Mouse (Mus musculus) adipocyte (in vitro differentiated cells): ENCODE results near the gene Pank4.

Experiments used
- DNase-seq: peaks from one replicate; pipeline ENCODE4 v3.0.0-alpha.2; 2016; ENCODE audit warnings: low spot score

Pank4 gene

DNA sequence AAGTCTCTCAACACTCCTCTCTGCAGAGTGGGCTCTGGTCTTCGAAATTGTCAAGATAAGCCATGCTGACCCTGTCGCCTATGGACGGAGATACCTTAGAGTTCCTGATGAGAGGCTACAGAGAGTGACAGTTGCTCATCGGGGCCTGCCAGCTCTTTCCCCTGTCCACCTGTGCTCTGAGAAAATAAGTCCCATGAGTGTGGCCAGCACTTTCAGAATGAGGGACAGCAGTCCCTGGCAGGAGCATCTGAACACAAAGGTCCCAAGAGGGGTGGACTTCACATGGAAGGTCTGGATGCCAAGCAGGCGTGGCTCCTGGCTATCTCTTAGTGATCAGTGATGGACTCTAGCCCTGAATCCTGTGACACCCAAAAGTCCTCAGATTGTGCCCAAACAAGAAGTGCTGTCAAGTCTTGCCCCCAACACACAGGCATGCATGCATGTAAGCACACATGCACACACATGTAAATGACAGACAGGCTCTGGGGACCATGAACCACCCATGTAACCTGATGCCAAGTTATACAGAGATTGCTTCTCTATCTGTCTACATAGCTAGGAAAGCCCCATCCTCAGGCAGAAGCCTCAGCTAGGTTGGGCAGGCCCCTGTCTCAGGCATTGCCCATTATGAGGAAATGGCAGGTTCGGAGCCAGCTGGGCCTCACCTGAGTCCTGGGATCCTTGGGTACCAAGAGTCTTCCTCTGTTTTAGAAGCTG, 20.4 kb upstream of the Pank4 start:
- no peak for DNase-seq

DNA sequence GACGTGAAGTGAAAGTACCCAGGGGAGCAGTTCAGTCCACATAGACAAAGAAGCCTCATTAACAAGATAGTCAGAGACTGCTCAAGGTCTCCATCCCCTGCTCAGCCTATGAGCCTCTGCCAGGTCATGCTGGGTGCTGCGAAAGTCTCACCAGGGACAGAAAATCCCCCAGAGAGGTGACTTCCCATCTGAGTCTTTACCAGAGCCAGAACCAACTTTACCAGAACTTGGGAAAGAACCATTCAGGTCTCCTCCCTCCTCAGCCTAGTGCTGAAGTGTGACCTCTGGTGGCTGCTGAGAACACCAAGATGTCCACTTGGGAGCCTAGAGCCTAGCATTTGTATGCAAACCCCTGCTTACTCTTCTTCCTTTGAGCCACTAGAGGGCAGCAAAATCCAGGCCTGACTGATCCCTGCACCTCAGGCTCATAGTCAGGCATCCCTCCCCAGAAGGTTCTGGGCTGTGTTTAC, 19.8 kb upstream of the Pank4 start:
- DNase-seq, result peak; percentile 92

DNA sequence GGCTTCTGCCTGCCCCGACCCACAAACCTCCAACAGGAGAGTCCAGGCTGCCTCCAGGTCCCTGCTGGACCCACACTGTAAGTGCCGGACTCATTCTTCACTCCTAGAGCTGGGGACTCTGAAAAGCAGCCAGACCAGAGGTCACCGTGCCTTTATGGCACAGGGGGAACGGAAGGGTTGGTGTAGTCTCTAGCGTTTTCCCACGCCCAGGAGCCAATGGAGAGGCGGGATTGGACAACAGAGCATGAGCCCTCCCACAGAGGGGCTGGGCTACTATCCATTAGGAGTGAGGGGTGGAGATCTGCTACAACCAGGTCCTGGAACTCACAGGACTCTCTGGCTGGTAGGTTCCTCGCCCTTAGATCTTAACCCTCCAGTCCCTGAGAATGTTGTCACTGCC, 17.6 kb upstream of the Pank4 start:
- DNase-seq, result peak; percentile 75

DNA sequence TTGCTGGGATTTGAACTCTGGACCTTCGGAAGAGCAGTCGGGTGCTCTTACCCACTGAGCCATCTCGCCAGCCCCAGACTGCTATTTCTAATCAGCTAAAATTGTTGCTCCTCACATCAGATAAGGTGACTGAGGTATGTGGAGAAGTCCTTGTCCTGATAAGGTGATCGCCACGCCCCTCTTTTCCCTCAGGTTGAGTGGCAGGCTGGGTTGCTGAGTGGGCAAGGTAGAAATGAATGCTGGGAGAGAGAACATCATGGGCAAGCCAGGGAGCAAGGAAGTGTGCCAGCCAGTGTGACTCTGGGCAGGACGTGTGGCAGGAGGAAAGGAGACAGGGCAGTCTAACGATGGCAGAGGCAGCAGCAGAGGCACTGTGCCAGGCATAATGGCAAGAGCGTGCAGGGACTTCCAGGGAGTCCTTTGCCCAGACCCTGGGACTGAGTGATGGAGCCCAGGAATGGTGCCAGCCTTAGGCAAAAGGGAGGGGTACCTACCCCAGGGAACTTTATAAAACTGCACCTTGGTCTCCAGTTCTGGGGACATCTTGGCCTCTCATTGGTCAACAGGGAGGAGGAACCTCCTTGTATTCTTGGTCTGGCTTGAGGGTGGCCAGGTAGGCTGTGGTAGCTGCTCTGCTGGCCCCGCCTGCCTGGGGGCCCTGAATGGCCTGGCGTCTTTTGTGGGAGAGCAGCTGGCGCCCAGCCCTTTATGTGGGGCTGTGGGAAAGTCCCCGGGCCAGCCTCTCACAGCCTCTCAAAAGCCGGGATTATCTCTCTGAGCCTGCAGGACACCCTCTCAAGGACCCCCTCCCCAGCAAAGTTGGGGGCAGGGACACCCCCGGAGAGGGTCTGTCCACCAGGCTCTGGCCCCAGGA, 15.6 kb upstream of the Pank4 start:
- no peak for DNase-seq

DNA sequence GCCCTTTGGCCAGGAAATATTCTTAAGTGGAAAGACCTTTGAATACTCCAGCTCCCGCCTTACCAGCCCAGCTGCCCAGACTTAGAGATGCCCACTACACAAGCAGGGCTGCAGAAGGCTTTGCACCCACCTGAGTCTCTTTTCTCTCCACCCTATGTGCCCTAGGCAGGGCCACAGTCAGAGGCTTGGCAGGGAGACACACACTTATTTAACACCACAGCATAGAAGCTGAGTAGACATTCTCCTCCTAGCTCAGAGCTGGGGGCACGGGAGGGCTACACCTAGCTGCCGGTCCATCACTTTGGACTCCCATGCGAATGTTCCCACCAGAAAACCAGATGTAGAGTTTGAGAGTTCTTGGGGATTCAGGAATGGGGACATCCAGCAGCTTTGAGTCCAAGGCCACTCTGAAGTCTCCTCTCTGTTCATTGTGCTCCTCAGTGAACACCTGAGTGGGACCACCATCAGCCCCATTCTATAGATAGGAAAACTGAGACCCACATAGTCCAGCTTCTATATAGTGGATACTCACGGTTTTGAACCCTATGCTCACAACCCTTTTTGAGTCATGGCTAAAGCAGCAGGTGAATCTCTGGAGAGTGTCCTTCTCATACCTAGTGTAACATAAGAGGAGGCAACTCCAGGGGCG, 14.9 kb upstream of the Pank4 start:
- DNase-seq, result no peak

DNA sequence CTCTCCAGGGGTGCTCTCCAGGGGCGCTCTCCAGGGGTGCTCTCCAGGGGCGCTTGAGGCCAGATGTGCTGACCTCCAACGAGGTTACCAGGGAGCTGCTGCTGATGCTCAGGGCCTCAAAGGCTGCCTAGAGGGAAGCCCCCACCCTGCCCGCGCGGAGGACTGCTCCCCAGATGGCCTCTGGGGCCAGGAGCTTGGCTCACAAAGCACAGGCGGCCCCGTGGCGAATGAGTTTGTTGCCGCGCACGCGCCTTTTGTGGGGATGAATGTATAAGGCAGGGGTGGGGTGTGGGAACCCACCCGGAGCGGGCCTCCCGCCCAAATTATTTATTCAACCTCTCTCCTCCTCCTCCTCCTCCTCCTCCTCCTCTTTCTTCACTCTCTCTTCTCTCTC, 14.3 kb upstream of the Pank4 start:
- DNase-seq, result no peak

DNA sequence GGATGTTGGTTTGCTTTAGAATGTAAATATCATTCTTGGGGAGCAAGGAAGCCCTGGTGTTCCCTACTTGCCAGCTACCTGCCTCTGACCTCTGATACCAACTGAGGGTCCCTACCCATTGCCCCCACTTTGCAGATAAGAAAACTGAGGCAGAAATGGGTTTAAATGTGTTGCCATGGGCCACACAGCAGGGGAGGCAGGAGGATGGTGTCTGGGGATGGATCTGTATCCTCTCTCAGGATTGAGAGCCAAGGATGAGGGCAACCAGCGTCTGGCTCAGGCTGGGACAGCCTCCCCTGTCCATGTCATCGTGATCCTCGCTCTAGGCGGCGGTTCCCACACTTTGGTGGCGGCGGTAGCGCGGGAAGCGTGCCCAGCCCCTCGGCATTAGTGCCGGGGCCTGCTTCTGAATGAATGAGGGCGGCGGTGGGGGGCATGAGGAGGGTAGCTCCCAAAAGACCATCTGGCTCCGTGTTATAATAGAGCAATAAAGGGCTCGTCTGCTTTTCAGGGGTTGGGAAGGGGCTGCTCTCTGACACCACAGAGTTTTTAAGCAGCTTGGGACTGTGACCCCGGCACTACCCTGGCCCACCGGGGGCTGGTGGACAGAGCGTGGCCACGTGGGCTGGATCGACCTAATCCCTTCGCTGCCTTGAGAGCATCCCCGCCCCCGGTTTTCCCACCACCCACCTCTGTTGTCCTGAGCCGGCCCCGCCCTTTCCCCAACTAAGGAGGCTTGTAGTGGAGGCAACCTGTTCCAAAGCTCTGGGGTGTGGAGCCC, 11.3 kb upstream of the Pank4 start:
- no peak for DNase-seq

DNA sequence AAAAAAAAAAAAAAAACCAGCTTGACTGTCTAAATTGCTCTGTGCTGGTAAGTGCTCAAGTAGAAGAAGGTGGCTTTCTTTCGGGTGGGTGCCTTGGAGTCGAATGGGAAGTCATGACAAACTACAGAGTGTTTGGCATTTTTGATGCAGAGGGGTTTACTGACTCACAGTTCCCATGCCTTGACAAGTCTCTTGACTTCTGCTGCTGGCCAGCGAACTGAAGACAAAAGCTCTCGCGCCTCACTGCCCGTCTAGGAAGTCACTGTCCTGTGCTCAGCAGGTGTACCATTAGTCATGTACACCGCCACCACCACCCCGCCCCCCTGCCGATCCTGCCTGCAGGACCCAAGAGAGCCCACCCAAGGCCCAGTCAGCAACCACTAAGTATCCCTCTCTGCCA, 7.3 kb upstream of the Pank4 start:
- DNase-seq, result no peak

DNA sequence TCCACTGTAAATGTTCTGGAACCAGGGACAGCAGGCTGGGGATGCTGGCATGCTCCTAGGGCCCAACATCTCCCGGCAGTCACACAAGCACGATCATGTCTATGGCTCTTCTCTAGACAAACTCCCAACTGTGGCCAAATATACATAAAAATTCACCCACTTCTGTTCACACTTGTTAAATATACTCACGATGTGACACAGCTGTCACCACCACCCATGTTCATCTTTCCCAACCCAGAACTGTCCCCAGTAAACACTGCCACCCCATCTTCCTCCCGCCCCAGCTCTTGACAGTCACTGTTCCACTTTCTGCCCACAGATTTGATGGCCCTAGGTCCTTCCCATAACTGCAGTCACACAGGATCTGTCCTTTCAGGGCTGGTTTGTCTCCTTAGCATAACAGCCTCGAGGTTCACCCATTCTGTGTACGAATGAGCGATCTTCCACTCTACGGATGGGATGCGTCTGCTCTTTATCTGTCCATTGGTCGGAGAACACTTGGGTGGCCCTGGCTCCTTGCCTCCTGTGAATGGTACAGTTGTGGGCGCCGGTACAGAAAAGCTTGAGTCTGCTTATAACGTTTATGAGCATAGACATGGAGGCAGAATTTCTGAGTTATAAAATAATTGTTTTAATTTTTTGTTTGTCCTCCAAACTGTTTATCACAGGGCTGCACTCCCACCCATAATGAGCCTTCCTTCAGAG, 6.5 kb upstream of the Pank4 start:
- DNase-seq, result no peak

DNA sequence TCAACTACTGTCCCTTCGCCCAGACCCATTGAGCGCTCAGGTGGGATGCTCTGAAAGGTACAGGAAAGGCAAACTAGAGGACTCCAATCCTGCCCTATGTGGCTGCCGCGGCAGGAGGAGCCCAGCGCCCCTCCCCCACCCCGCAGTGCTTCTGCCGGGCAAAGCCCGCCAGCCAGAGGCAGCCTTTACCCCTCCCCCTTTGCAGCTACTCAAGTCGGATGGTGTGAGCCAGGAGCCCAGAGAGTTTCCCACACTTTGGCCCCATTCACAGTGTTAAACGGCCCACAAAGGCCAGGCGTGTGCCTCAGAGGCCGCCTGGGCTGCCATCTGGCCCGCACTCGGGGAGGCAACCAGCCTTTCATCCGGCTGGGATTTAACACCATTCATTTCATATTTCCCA, 5.8 kb upstream of the Pank4 start:
- peak; percentile 61 for DNase-seq

DNA sequence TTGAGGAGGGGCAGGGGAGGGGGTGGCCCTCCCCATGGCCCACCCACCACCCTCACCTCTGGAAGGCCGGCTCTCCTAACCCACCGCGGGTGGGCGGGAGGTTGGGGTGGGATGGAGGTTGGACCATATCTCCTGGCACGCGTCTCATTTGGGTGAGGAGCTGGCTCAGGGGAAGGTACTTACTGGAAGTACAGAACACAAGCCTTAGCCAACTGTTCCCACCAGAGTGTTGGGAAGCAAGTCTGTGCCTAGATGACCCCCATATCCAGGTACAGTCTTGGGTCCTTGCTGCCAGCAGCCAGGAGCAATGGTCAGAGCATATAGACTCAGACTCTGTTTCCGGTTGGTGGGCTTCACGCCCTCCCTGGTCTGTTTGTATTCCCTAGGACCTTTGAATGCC, 5.3 kb upstream of the Pank4 start:
- DNase-seq, result no peak

DNA sequence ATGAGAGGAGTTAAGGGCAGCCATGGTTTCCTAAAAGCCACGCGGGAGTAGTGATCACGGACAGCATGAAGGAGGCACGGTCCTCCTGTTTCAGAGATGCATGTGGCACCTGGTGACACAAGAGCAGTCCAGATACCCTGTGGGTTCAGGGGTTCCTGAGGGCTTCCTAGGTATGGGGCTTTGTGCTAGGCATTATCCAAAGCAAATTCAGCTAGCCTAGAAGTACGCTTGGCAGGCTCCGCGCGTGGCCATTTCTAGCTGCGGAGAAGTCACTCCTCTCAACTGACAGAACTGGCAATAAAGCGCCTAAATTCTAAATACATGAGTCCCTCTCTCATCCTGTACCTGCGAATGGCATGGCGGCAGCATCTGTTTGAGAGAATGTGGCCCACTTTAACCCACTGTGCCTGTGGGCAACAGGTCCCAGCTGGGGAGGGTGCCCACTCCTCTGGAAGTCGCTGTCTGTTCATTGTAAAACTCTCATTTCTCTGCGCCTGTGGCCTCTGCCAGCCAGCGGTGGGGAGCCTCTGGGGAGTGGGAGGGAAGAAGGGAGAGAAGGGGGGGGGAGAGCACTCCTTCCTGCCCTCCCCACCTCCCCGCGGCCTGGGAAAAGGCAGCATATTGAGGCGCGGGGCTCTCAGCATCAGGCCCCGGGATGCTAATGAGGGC, 3.8 kb upstream of the Pank4 start:
- DNase-seq, result no peak

DNA sequence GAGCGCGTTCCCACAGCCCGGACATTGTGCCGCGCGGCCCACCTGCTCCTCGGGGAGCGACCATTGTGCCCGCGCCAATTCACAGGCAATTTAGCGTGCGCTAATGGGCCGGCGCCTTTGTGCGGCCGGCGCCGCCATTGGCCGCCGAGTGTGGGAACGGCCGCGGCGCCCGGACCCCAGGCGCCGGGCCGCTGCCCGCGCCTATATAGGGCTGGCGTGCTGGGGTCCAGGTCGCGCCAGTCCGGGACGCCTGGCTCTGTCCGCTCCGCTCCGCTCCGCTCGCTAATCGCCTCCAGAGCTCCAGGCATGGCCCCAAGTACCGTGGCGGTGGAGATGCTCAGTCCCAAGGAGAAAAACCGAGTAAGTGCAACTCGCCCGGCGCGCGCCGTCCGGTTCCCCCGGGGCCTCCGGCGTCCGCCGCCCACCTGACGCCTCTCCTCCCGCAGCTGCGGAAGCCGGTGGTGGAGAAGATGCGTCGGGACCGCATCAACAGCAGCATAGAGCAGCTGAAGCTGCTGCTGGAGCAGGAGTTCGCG, 3.2 kb upstream of the Pank4 start, which contains the start of gene Hes5:
Hes5 (plus strand) TSS at position 234 of the 536 bp plus-strand sequence.
- DNase-seq, result no peak

DNA sequence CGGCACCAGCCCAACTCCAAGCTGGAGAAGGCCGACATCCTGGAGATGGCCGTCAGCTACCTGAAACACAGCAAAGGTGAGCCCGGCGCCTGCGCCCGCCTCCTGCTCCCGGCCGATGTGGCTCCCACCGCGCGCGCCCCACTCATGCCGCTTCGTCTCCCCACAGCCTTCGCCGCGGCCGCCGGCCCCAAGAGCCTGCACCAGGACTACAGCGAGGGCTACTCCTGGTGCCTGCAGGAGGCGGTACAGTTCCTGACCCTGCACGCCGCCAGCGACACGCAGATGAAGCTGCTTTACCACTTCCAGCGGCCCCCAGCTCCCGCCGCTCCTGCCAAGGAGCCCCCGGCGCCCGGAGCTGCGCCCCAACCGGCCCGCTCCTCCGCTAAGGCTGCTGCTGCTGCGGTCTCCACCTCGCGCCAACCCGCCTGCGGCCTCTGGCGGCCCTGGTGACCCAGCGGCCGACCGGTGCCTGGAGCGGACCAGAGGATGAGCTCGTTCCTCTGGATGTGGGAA, 2.6 kb upstream of the Pank4 start:
- DNase-seq, result no peak

DNA sequence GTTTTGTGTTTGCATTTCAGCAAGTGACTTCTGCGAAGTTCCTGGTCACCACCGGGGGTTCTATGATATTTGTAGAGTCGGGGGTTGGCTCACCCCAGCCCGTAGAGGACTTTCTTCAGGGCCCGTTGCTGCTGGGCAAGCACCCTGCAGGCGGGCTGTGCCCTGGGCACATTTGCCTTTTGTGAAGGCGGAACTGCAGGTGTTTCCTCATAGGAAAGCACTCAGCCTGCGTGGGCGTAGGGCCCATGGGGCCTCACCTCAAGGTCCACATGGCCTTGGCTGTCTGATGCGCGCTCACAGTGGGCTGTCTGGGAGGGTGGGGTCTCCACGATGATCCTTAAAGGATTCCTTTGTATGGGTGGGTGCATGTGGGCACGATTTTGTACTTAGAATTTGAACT, 2.0 kb upstream of the Pank4 start:
- no peak for DNase-seq

DNA sequence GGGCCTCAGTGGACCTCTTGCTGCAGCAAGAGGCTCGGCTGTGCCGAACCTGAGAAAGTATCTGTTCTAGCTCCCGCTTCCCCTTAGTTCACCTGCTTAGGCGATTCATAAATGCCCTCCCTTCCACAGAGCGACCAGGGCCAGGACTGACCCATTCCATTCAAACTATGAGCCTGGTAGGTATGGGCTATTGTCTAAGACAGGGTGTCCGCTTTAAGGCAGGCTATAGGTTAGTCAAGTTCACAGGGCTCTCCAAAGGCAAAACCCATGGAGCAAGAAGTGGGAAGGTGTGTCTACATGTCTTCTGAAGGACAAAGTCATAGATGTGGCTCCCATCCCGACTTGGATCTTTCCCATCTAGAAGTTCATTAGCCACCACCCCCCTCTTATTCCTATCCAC, 1.2 kb upstream of the Pank4 start:
- no peak for DNase-seq

DNA sequence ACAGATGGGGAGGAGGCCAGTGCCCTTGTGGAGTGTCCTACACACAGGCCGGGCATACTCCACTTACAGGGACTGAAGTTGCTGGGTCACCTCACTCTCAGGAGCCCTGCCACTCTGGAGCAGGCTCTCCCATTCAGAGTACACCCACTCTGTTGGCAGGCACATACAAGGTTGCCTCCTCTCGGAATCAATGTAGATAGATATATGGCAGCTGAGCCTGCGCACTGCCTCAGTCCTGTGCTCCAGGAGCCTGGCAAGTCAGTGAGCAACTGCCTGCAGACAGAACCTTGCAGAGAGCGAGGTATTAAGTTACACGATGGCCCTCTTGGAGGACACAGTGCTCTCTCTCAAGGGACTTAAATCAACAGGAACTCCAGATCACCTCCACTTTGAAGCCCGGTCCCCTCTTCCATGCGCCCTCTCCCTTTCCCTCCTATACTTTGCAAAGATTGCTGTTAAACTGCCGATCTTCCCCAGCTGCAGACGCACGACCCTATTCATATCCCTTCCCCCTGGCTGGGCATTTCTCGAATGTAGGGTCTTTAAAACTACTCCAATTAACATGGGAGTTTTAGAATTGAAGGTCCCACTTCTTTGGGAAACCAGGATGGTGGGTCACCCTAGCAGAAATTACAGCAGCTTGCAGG, 610 bp upstream of the Pank4 start:
- DNase-seq, result no peak

DNA sequence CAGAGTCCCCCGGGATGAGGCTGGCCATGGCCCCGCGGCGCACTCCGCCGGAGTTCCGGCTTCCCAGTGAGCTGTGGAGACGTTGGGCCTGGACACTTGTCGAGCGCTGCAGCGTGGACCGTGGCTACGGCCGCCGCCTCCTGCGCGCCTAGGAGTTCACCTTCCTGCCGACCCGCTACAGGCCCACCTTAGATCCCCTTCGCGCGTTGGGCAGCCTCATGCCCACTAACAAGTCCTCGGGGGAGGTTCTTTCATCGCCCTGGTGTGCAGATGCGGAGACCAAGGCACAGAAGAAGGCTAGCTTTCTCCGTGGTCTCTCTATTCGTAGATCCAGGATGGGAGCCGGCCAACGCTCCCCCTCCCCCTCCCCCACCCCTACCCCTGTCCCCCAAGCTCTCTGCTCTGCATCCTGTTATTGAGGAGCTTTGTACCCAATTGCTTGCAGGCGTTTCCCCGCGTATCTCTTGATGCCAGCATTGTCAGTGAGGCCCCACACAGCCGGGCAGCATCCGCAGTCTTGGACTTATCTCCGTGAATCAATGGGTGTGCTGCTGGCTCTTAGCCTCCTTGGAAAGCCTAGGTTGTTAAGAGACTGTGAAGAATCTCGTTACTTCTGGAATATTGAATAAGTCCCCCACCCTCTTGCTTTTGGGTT, 785 bp downstream of the Pank4 start:
- no peak for DNase-seq

DNA sequence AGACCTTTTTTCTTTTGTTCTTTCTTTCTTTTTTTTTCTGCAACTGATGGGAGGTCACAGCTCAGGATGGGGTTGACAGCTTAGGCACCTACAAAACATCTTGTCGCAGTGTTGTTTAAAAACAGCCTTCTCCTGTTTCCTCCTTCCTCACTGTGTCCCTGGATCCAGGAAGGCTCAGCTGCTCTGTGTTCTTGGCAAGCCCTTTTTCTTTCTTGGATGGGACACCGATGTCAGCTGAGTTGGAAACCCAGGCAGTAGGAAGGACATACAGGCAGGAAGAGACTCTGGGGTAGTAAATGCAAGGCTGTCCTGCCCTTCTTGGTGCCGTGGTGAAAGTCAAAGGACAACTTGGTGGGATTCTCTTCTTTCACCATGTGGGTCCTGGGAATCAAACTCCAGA, 1.9 kb downstream of the Pank4 start:
- no peak for DNase-seq
